Mouse (Mus musculus): ENCODE data around the gene Glis3. TPM values are rescaled to one million over a fixed set of nuclear protein-coding genes. Genes with fewer than 3 reads are reported as not detected.

Glis3 gene
- polyA plus RNA-seq, 1 experiment from 2014 or later: 3.8 TPM

DNA sequence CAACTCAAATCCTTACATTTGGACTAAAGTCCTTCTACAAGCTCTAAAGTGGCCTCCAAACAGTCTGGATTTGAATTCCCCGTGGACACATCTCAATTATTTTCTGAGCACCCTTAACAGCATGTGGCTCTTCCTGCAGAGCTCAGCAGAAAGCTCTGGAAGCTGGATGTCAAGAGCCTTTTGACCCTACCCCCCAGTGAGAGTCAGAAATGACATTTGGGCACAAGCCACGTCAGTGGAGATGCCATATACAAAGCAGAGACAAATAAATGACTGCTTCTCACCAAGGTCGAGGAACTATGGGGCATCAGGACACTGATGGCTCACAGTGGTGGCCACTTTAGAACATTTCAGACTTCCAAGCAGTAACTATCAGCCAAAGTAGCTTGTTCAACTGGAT lies 146.3 kb downstream of the Glis3 start:
- Histone ChIP-seq H3K4me3 (replicated peaks) (no peak overlapping the region), H3K36me3 (no peaks in the 10 kb centered on the region), H3K9ac (replicated peaks) (no peak overlapping the region), H3K4me2 (no peak overlapping the region), H3K27me3 (no peaks in the 10 kb centered on the region), H3K9me3 (no peaks in the 10 kb centered on the region), H3K27ac (no peak overlapping the region), H3K4me1 (replicated peaks) (peaks cover 4% of the 10 kb centered on the region; the same call in 1 of the 2 replicates)
- WGBS: 73% methylated on average over 3 of the region's 3 CpGs
- no peak for ATAC-seq (ENCODE audit: insufficient number of reproducible peaks, insufficient read depth, low FRiP score, low TSS enrichment, low read depth)

DNA sequence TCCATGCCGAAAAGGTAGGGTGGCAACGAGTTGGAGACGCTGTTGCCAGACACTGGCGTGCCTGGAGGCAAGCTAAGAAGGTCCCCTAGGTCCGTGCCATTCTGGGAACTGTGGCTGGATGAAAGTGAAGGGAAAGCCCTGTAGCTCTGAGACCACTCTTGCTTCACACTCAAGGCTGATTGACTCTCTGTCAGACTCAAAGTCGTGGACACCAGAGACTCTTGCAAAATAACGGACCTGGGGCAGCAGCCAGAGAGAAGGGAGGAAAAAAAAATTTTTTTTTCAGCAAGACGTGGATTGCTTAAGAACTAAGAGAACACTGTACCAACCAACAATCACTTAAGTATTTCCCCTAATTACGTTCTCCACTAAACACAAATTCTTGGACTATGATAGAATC lies 148.1 kb downstream of the Glis3 start:
- ATAC-seq (ENCODE audit: insufficient number of reproducible peaks, insufficient read depth, low FRiP score, low TSS enrichment, low read depth): no peak
- no peak overlapping the region for H3K4me3 ChIP-seq (replicated peaks)
- no peaks in the 10 kb centered on the region for H3K27me3 ChIP-seq
- no peaks in the 10 kb centered on the region; the same call in 1 of the 2 replicates for H3K4me1 ChIP-seq (replicated peaks)
- H3K9me3 ChIP-seq: no peaks in the 10 kb centered on the region
- H3K9ac ChIP-seq (replicated peaks): no peak overlapping the region
- no peak overlapping the region for H3K4me2 ChIP-seq
- no peaks in the 10 kb centered on the region for H3K36me3 ChIP-seq
- no peak overlapping the region for H3K27ac ChIP-seq
- 83% methylated on average over 9 of the region's 9 CpGs for WGBS

DNA sequence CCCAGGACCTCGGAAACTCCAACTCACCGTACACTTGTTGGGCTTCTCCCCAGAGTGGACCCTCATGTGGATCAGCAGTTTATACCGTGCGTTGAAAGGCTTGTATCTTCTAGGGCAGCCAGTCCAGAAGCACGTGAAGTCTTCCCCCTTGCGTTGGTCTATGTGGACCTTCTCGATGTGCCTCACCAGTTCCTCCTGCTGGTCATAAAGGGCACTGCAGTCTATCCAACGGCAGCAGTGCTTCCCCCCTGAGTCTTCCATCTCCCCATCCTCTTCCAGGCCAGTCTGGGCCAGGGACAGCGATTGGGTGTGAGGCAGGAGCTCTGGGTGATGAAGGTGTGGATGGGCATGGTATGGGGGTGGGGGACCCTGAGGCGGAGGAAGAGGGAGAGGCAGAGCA lies 149.0 kb downstream of the Glis3 start:
- H3K27me3 ChIP-seq: no peaks in the 10 kb centered on the region
- 67% methylated on average over 10 of the region's 10 CpGs for WGBS

DNA sequence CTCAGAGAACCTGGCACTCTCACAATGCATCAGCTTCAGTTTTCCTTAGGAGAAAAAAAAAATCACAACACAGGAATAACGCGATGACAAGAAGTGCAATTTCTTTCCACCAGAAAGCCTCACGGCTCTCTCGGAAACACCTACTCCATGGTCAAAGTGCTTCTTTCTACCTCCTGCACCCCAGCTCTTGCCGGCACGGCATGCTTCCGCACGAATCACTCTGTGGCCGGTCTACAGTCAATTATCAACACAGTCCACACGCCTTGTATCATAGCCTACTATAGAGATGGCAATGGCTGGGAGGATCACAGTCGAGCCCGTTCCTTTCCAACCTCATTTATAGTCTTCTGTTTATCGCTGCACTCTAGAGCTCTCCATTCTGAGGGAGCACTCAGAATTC lies 150.9 kb downstream of the Glis3 start:
- Histone ChIP-seq H3K4me3 (replicated peaks) (no peak overlapping the region), H3K4me2 (no peak overlapping the region), H3K27me3 (no peaks in the 10 kb centered on the region), H3K27ac (no peak overlapping the region), H3K4me1 (replicated peaks) (no peaks in the 10 kb centered on the region; the same call in 1 of the 2 replicates), H3K36me3 (no peaks in the 10 kb centered on the region), H3K9ac (replicated peaks) (no peak overlapping the region), H3K9me3 (no peaks in the 10 kb centered on the region)
- 90% methylated on average over 13 of the region's 13 CpGs for WGBS
- ATAC-seq (ENCODE audit: insufficient number of reproducible peaks, insufficient read depth, low FRiP score, low TSS enrichment, low read depth): no peak

More for the DNA sequence above, 149.0 kb downstream of the Glis3 start:
- Histone ChIP-seq H3K9ac (replicated peaks) (no peak overlapping the region), H3K9me3 (no peaks in the 10 kb centered on the region), H3K4me2 (no peak overlapping the region), H3K27ac (no peak overlapping the region), H3K4me1 (replicated peaks) (no peaks in the 10 kb centered on the region; the same call in 1 of the 2 replicates), H3K36me3 (no peaks in the 10 kb centered on the region), H3K4me3 (replicated peaks) (no peak overlapping the region)
- peak; percentile 31; the same call in 1 of the 2 replicates for ATAC-seq (ENCODE audit: insufficient number of reproducible peaks, insufficient read depth, low FRiP score, low TSS enrichment, low read depth)

DNA sequence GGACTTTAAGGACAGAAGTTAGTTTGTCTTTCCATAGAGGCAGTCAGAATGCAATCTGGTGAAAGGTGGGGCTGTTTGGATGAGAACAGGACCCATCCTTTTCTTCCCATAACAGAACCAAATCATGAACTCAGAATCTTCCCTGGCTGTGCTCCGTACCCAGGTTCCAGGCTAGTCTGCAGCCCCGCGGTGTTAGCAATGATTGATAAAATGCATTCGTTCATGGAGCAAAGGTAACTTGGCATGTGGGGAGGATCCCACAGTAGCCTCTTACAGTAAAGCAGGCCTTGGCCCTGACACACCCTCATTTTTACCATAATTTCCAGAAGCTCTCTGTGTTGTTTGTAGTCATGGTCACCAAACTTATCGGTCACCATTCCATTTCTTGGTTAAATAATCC lies 152.4 kb downstream of the Glis3 start:
- no peaks in the 10 kb centered on the region for H3K36me3 ChIP-seq
- no peak for ATAC-seq (ENCODE audit: insufficient number of reproducible peaks, insufficient read depth, low FRiP score, low TSS enrichment, low read depth)
- H3K9ac ChIP-seq (replicated peaks): no peak overlapping the region
- no peaks in the 10 kb centered on the region; the same call in 1 of the 2 replicates for H3K4me1 ChIP-seq (replicated peaks)
- no peak overlapping the region for H3K4me2 ChIP-seq
- no peak overlapping the region for H3K4me3 ChIP-seq (replicated peaks)
- H3K27ac ChIP-seq: no peak overlapping the region
- H3K27me3 ChIP-seq: no peaks in the 10 kb centered on the region
- H3K9me3 ChIP-seq: no peaks in the 10 kb centered on the region
- WGBS: 93% methylated on average over 5 of the region's 5 CpGs

DNA sequence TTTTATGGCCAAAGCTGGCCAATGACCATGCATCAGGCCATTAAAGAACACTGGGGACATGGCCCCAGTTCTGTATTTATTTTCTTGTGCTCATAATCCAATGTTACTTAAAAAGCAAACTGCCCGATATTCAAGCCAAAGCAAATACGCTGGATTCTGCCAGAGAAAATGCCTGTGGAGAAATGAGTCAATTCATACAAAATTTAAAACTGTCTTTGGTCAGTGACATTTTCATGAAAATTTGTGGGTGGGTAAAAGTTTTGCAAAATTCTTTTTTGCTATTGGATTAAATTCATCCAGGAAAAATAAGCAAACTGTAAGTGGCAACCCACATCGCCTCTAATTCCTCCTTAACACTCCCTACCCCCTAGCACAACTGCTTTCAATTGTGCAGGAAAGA lies 154.5 kb downstream of the Glis3 start:
- WGBS: 87% methylated on average over 3 of the region's 3 CpGs
- Histone ChIP-seq H3K9ac (replicated peaks) (no peak overlapping the region), H3K27me3 (no peaks in the 10 kb centered on the region), H3K4me1 (replicated peaks) (peaks cover 4% of the 10 kb centered on the region; the same call in 1 of the 2 replicates), H3K27ac (no peak overlapping the region), H3K36me3 (no peaks in the 10 kb centered on the region), H3K9me3 (no peaks in the 10 kb centered on the region), H3K4me3 (replicated peaks) (no peak overlapping the region), H3K4me2 (no peak overlapping the region)
- no peak for ATAC-seq (ENCODE audit: insufficient number of reproducible peaks, insufficient read depth, low FRiP score, low TSS enrichment, low read depth)

DNA sequence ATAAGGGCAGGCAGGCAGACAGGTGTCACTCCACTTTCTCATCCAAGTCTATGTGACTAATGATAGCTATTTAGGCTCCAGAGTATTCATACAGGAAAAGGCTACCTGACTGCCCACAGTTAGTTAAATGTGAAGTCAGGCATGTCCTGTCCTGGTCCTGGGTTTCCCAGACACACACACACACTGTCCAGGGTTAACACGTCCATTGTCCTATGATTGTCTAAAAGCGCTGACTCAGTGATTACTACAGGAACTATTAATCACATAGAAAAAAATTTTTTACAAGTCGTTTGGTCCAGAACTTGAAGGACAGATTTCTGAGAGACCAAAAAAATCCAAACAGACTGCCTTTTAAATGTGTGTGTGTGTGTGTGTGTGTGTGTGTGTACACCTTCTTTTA lies 157.6 kb downstream of the Glis3 start:
- no peak for ATAC-seq (ENCODE audit: insufficient number of reproducible peaks, insufficient read depth, low FRiP score, low TSS enrichment, low read depth)
- H3K27me3 ChIP-seq: no peaks in the 10 kb centered on the region
- no peak overlapping the region for H3K4me3 ChIP-seq (replicated peaks)
- peaks cover 24% of the 10 kb centered on the region for H3K4me1 ChIP-seq (replicated peaks)
- no peaks in the 10 kb centered on the region for H3K9me3 ChIP-seq
- H3K4me2 ChIP-seq: no peak overlapping the region
- no peaks in the 10 kb centered on the region for H3K36me3 ChIP-seq
- WGBS: 78% methylated on average over 3 of the region's 3 CpGs
- H3K9ac ChIP-seq (replicated peaks): no peak overlapping the region
- no peak overlapping the region for H3K27ac ChIP-seq

DNA sequence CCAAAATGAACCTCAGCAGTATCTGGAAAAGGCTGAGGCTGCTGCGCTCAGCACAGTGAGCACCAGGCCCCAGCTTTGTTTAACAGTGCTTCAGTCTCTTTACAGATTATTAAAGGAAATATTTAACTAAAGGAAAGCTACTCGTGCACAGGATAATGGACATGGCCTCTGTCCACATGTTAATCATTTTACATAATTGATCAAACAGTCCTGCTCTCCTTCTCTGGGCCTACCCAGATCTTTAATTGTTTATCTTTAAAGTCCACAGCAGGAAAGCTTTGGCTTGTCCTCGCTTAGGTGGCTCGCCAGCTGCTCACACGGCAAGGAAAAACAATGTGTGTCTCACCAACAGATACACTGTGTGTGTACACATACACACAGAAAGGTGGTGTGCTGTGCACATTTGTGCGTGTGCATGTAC lies 159.1 kb downstream of the Glis3 start:
- 67% methylated on average over 6 of the region's 6 CpGs for WGBS
- Histone ChIP-seq H3K9ac (replicated peaks) (no peak overlapping the region), H3K4me1 (replicated peaks) (peaks cover 25% of the 10 kb centered on the region), H3K27ac (no peak overlapping the region), H3K4me3 (replicated peaks) (no peak overlapping the region), H3K9me3 (no peaks in the 10 kb centered on the region), H3K36me3 (no peaks in the 10 kb centered on the region), H3K27me3 (no peaks in the 10 kb centered on the region), H3K4me2 (no peak overlapping the region)
- no peak for ATAC-seq (ENCODE audit: insufficient number of reproducible peaks, insufficient read depth, low FRiP score, low TSS enrichment, low read depth)

DNA sequence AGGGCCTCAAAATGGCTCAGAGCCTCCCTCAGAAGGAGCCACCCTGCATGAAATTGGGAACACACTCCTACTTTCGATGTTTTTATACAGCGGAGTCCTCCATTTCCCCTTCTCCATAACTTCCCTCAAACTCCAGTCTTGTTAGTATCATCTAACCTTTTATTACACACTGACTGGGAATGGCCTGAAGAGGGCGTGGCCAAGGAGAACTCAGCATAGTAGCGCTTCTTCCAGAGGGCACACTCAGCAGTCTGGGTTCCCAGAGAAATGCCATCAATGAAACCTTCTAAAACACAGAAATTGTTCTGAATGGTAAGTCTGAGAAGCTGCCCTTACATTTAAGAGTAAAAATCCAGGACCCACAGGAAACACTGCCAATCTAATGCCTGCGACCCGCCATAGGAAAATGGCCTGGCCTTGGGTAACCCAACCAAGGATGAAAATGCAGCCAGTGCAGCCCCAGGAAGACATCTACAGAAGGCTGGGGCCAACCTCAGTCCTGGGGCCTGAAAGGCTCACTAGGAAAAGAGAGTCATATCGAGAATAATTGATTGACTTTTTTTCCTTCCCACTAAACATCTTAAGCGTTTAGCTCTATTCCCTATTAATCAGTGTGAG lies 159.6 kb downstream of the Glis3 start:
- H3K9ac ChIP-seq (replicated peaks): no peak overlapping the region
- no peak for ATAC-seq (ENCODE audit: insufficient number of reproducible peaks, insufficient read depth, low FRiP score, low TSS enrichment, low read depth)
- H3K4me2 ChIP-seq: no peak overlapping the region
- H3K36me3 ChIP-seq: no peaks in the 10 kb centered on the region
- H3K9me3 ChIP-seq: no peaks in the 10 kb centered on the region
- 87% methylated on average over 8 of the region's 8 CpGs for WGBS
- no peaks in the 10 kb centered on the region for H3K27me3 ChIP-seq
- no peak overlapping the region for H3K27ac ChIP-seq
- no peak overlapping the region for H3K4me3 ChIP-seq (replicated peaks)
- peaks cover 27% of the 10 kb centered on the region for H3K4me1 ChIP-seq (replicated peaks)

DNA sequence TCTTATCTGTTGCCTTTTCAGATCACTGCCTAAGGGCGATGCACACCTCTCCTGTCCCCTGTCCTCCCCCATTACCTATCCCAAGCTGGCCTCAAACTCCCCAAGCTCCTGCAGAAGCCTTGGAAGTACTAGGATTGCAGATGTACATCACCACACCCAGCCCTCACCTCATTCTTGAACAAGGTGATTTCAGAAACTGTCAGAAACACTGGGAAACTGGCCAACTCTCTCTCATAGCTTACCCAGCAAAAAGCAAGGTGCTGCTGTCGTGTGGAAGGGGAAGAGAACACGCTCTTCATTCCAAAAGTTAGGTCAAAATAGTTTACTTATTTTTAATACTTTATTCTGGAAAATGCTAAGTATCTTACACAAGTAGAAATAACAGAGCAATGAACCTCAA lies 160.6 kb downstream of the Glis3 start:
- H3K27ac ChIP-seq: no peak overlapping the region
- H3K4me1 ChIP-seq (replicated peaks): peaks cover 34% of the 10 kb centered on the region
- WGBS: 88% methylated on average over 3 of the region's 3 CpGs
- H3K27me3 ChIP-seq: no peaks in the 10 kb centered on the region
- ATAC-seq (ENCODE audit: insufficient number of reproducible peaks, insufficient read depth, low FRiP score, low TSS enrichment, low read depth): no peak
- H3K36me3 ChIP-seq: no peaks in the 10 kb centered on the region
- no peak overlapping the region for H3K4me3 ChIP-seq (replicated peaks)
- no peak overlapping the region for H3K9ac ChIP-seq (replicated peaks)
- no peak overlapping the region for H3K4me2 ChIP-seq
- H3K9me3 ChIP-seq: no peaks in the 10 kb centered on the region

DNA sequence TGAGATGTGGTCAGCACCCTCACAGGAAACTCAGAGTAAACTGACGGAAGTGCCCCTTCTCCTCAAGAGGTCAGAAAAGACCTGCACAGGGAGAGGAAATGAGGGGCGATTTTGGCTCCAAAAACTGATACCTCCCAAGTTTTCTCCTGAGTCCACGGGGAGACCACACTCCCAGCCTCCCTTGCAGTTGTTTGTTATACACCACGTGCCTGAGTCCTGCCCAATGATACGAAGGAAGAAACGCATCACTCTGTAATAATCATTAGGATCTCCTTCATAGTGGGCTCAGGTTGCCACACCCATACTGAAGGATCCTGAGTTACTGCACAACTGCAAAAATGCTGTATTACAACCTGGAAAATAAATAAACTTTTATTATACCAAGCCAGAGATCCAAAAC lies 161.0 kb downstream of the Glis3 start:
- H3K9ac ChIP-seq (replicated peaks): no peak overlapping the region

DNA sequence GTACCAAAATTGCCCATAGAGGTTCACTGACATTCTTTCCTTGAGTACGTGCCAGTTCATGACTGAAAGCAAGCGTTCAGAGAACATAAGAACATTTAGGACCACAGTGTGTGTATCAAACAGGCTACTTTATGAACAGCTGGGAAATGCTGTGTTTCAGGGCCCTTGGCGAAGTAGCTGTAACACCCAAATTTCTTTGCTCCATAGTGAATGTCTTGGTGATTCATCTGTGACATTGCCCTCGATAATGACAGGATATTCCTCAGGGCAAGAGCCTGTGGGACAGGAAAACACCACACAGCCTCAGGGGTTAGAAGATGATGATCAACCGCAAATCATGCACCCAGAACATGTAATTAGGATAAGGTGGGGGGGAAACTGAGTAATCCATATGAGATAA lies 161.6 kb downstream of the Glis3 start:
- H3K4me1 ChIP-seq (replicated peaks): peaks cover 36% of the 10 kb centered on the region
- no peaks in the 10 kb centered on the region for H3K36me3 ChIP-seq
- no peak overlapping the region for H3K4me3 ChIP-seq (replicated peaks)
- no peak overlapping the region for H3K4me2 ChIP-seq
- no peak overlapping the region for H3K9ac ChIP-seq (replicated peaks)
- no peak for ATAC-seq (ENCODE audit: insufficient number of reproducible peaks, insufficient read depth, low FRiP score, low TSS enrichment, low read depth)
- WGBS: 74% methylated on average over 5 of the region's 5 CpGs
- no peaks in the 10 kb centered on the region for H3K9me3 ChIP-seq
- H3K27me3 ChIP-seq: no peaks in the 10 kb centered on the region
- no peak overlapping the region for H3K27ac ChIP-seq

More for the DNA sequence above, 161.0 kb downstream of the Glis3 start:
- Histone ChIP-seq H3K9me3 (no peaks in the 10 kb centered on the region), H3K4me1 (replicated peaks) (peaks cover 36% of the 10 kb centered on the region), H3K4me3 (replicated peaks) (no peak overlapping the region), H3K27ac (no peak overlapping the region), H3K36me3 (no peaks in the 10 kb centered on the region), H3K4me2 (no peak overlapping the region), H3K27me3 (no peaks in the 10 kb centered on the region)
- no peak for ATAC-seq (ENCODE audit: insufficient number of reproducible peaks, insufficient read depth, low FRiP score, low TSS enrichment, low read depth)
- 82% methylated on average over 6 of the region's 6 CpGs for WGBS
